Mouse (Mus musculus): ENCODE data around the gene Terb2. TPM values are rescaled to one million over a fixed set of nuclear protein-coding genes. Genes with fewer than 3 reads are reported as not detected.

The Terb2 gene
- polyA plus RNA-seq, 1 experiment from 2014 or later = not detected

DNA sequence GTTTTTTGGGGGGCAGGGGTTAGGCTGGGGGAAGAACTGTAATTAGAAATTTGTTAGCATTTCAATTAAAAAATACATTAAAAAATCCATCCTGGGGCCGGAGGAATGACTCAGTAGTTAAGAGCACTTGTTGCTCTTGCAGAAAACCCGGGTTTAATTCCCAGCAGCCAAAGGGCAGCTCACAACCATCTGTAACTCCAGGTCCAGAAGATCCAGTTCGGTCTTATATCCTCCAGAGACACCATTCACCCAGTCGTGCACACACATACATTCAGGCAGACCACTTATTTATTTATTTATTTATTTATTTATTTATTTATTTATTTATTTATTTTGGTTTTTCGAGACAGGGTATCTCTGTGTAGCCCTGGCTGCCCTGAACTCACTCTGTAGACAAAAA lies 47.3 kb downstream of the Terb2 start:
- no peak for ATAC-seq
- no peak overlapping the region for H3K4me2 ChIP-seq (ENCODE audit: low read depth, low read length)
- H3K4me1 ChIP-seq (ENCODE audit: insufficient read depth) = peaks cover 22% of the 10 kb centered on the region

DNA sequence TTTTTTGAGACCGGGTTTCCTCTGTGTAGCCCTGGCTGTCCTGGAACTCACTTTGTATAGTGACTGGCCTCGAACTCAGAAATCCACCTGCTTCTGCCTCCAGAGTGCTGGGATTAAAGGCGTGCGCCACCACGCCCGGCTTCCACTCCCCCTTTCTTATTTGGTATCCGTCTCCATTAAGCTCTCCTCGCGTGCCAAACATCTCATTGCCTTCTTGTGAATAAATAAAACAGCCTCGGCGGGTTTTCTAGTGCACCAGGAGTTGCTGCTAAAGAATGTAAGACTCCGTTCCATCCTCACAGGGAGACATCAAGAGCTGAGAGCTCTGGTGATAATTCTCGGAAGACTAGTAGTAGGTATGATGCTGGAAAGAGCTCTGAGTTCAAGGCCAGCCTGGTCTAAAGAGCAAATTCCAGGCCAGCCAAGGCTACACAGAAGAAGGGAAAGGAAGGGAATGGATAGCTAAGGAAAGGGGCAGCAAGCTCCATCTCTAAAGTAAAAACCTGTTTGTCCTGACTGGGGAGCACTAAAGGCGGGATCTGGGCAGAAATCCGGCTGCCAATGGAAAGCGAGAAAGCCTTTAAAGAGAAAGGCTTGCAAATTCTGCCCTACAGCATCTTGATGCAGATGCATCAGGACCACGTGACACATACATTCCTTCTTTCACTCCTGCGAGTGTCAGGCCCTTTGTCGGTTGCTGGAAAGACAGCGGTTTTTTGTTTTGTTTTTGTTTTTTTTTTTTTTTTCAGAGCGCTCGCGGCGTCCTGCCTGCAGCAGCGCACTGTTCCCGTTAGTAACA lies 47.9 kb downstream of the Terb2 start:
- Histone ChIP-seq H3K9ac (replicated peaks) (peak overlapping the region; percentile 76), H3K4me2 (ENCODE audit: low read depth, low read length) (peak overlapping the region; percentile 90), H3K4me3 (ENCODE audit: low read depth, low read length) (peak overlapping the region; percentile 71), H3K27me3 (ENCODE audit: insufficient read depth, low read length) (no peaks in the 10 kb centered on the region), H3K4me1 (ENCODE audit: insufficient read depth) (peaks cover 22% of the 10 kb centered on the region), H3K9me3 (ENCODE audit: low read length) (no peaks in the 10 kb centered on the region), H3K36me3 (replicated peaks; ENCODE audit: insufficient read depth, low read length) (no peaks in the 10 kb centered on the region; the same call in 1 of the 2 replicates), H3K27ac (ENCODE audit: low read depth) (peak overlapping the region; percentile 90)
- no peak for TF ChIP-seq CTCF (IDR thresholded peaks at IDR 0.05; ENCODE audit: low read depth)
- no peak for TF ChIP-seq EP300 (IDR thresholded peaks at IDR 0.05; ENCODE audit: low read depth)
- WGBS (ENCODE audit: insufficient replicate concordance) = 9% methylated on average over 26 of the region's 26 CpGs
- peak; percentile 3; the same call in 1 of the 2 replicates for ATAC-seq
- DNase-seq = peak; percentile 29

More for the DNA sequence above, 47.3 kb downstream of the Terb2 start:
- no peak overlapping the region for H3K9ac ChIP-seq (replicated peaks)
- whole genome bisulfite sequencing (ENCODE audit: insufficient replicate concordance) = 58% methylated on average over 5 of the region's 5 CpGs
- no peaks in the 10 kb centered on the region for H3K27me3 ChIP-seq (ENCODE audit: insufficient read depth, low read length)
- no peak for TF ChIP-seq CTCF (IDR thresholded peaks at IDR 0.05; ENCODE audit: low read depth)
- TF ChIP-seq EP300 (IDR thresholded peaks at IDR 0.05; ENCODE audit: low read depth) = no peak
- no peaks in the 10 kb centered on the region; the same call in 1 of the 2 replicates for H3K36me3 ChIP-seq (replicated peaks; ENCODE audit: insufficient read depth, low read length)
- no peak for DNase-seq
- H3K4me3 ChIP-seq (ENCODE audit: low read depth, low read length) = no peak overlapping the region
- no peaks in the 10 kb centered on the region for H3K9me3 ChIP-seq (ENCODE audit: low read length)
- H3K27ac ChIP-seq (ENCODE audit: low read depth) = 0 out of 2 replicates have a peak overlapping the region, but pooled peaks have one; percentile 90

DNA sequence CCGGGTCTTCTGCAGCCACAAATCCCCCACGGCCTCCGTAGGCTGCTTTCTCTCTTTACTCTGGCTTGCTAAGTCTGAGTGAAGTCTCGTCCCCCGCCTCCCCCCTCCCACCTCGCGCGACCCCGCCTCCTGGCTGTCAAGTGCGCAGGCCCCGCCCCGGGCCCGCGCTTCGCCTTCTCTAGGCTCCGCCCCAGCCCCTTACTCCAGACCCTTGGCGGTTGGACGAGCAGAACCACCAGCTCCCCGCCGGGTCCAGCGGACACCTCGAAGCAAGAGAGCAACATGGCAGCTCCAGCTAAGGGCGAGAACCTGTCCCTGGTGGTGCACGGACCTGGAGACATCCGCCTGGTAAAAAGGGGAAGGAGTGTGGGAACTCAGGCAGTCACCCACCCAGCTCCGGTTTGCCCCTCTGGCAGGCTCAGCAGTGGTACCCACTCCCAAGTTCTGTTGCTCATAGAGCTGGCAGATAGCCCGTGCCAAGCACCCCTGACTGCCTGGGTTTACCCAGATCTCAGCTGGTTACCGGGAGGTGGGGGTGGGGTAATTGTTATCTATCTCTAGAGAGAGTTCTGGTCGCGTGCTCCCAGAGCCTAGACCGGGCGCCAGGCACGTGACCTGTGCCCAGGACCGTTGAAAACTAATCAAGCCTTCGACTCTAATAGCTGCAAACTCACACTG lies 48.7 kb downstream of the Terb2 start, which contains the start of gene Sord:
Sord (plus strand) TSS at position 139 of the 678 bp plus-strand sequence.
- Histone ChIP-seq H3K36me3 (replicated peaks; ENCODE audit: insufficient read depth, low read length) (no peaks in the 10 kb centered on the region; the same call in 1 of the 2 replicates), H3K9ac (replicated peaks) (peak within 1 kb of the TSS; percentile 76), H3K4me1 (ENCODE audit: insufficient read depth) (peaks cover 23% of the 10 kb centered on the region), H3K27me3 (ENCODE audit: insufficient read depth, low read length) (no peaks in the 10 kb centered on the region), H3K4me3 (ENCODE audit: low read depth, low read length) (peak within 1 kb of the TSS; percentile 71), H3K9me3 (ENCODE audit: low read length) (no peaks in the 10 kb centered on the region), H3K27ac (ENCODE audit: low read depth) (peak within 1 kb of the TSS; percentile 90), H3K4me2 (ENCODE audit: low read depth, low read length) (peak within 1 kb of the TSS; percentile 90)
- WGBS (ENCODE audit: insufficient replicate concordance) = 1% methylated on average over 34 of the region's 35 CpGs
- ATAC-seq (peak; percentile 83), DNase-seq (peak; percentile 85)
- TF ChIP-seq CTCF (IDR thresholded peaks at IDR 0.05; ENCODE audit: low read depth) (no peak), EP300 (IDR thresholded peaks at IDR 0.05; ENCODE audit: low read depth) (peak; percentile 35)

DNA sequence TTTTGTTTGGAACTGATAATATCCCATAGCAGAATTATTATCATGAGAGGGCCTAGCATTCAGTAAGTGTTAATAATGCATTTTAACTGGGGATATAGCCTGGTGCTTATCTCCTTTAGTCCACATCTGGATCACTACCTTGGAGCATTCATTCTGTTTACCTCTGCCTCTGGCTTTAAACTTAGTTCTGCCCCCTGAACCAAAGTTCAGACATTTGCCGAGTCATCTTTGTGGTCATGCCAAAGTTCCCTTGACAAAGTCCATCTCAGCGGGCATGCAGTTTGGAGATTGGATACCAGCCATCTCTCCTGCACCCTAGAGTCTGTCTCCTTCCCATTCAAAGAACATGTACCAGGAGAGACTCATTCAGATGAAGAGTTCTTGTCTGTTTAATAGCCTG lies 49.4 kb downstream of the Terb2 start:
- no peaks in the 10 kb centered on the region for H3K27me3 ChIP-seq (ENCODE audit: insufficient read depth, low read length)
- ATAC-seq (peak; percentile 62), DNase-seq (peak; percentile 59)
- peak overlapping the region; percentile 90 for H3K27ac ChIP-seq (ENCODE audit: low read depth)
- H3K4me3 ChIP-seq (ENCODE audit: low read depth, low read length) = peak overlapping the region; percentile 71
- no peaks in the 10 kb centered on the region for H3K9me3 ChIP-seq (ENCODE audit: low read length)
- WGBS (ENCODE audit: insufficient replicate concordance) = 22% methylated on average over 2 of the region's 2 CpGs
- peak overlapping the region; percentile 76 for H3K9ac ChIP-seq (replicated peaks)
- TF ChIP-seq EP300 (IDR thresholded peaks at IDR 0.05; ENCODE audit: low read depth) (peak; percentile 70), CTCF (IDR thresholded peaks at IDR 0.05; ENCODE audit: low read depth) (no peak)
- peaks cover 24% of the 10 kb centered on the region for H3K4me1 ChIP-seq (ENCODE audit: insufficient read depth)
- peak overlapping the region; percentile 90 for H3K4me2 ChIP-seq (ENCODE audit: low read depth, low read length)
- H3K36me3 ChIP-seq (replicated peaks; ENCODE audit: insufficient read depth, low read length) = no peaks in the 10 kb centered on the region; the same call in 1 of the 2 replicates

DNA sequence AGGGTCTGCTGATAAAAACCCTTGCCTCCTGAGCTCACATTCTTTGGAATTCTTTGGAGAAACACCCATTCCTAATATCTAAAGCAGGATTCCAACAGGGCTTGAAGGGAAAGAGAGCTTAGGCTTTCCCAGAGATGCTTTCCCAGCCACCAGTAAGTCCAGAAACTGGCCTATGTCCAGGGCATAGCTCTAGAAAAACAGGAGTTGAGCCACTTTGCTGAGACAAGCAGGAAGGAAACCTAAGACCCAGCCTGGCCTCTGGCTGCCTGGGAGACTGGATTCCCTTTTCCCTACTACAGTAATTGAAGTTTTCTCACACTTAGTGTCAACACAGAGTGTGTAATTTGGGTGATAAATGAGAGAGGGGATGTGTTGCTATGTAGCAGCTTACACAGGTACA lies 50.2 kb downstream of the Terb2 start:
- H3K4me2 ChIP-seq (ENCODE audit: low read depth, low read length) = peak overlapping the region; percentile 90
- H3K4me1 ChIP-seq (ENCODE audit: insufficient read depth) = peaks cover 24% of the 10 kb centered on the region
- H3K27ac ChIP-seq (ENCODE audit: low read depth) = peak overlapping the region; percentile 90
- ATAC-seq (no peak), DNase-seq (no peak)
- H3K4me3 ChIP-seq (ENCODE audit: low read depth, low read length) = peak overlapping the region; percentile 71
- H3K36me3 ChIP-seq (replicated peaks; ENCODE audit: insufficient read depth, low read length) = no peaks in the 10 kb centered on the region; the same call in 1 of the 2 replicates
- no peaks in the 10 kb centered on the region for H3K27me3 ChIP-seq (ENCODE audit: insufficient read depth, low read length)
- no peak for TF ChIP-seq EP300 (IDR thresholded peaks at IDR 0.05; ENCODE audit: low read depth)
- TF ChIP-seq CTCF (IDR thresholded peaks at IDR 0.05; ENCODE audit: low read depth) = no peak
- no peaks in the 10 kb centered on the region for H3K9me3 ChIP-seq (ENCODE audit: low read length)
- 0 out of 2 replicates have a peak overlapping the region, but pooled peaks have one; percentile 11 for H3K9ac ChIP-seq (replicated peaks)

DNA sequence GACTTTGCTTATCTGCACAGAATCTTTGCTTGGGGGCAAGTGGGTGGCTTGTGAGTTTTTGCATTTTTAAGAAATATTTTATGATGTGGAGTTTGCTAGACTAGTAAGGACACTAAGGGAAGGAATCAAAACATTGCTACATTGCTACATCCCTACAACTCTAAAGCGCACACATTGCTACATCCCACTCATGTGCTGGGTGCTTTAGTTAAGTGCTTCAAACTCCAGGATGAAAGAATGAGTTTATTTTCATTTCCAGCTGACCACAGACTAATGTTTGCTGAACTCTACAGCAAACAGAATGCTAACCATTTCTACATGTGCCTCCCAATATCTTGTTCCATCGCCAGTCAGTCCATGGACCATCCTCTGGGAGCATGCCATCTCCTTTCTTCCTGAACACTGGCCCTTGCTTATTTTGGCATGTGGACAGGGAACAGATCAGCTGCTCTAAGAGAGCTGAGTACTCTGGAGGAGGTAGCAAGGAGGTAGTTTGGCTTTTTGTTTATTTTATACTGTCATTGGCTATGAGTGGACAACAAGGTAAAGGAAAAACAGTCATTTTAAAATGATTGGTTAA lies 51.9 kb downstream of the Terb2 start:
- H3K9ac ChIP-seq (replicated peaks) = no peak overlapping the region
- no peaks in the 10 kb centered on the region for H3K27me3 ChIP-seq (ENCODE audit: insufficient read depth, low read length)
- DNase-seq = no peak
- H3K4me1 ChIP-seq (ENCODE audit: insufficient read depth) = peaks cover 26% of the 10 kb centered on the region
- peak overlapping the region; percentile 90 for H3K4me2 ChIP-seq (ENCODE audit: low read depth, low read length)
- H3K9me3 ChIP-seq (ENCODE audit: low read length) = no peaks in the 10 kb centered on the region
- peak overlapping the region; percentile 90 for H3K27ac ChIP-seq (ENCODE audit: low read depth)
- no peak overlapping the region for H3K4me3 ChIP-seq (ENCODE audit: low read depth, low read length)
- TF ChIP-seq CTCF (IDR thresholded peaks at IDR 0.05; ENCODE audit: low read depth) (no peak), EP300 (IDR thresholded peaks at IDR 0.05; ENCODE audit: low read depth) (0 out of 2 replicates have a peak, but pooled peaks have one; percentile 10)
- peak; percentile 33 for ATAC-seq
- no peaks in the 10 kb centered on the region; the same call in 1 of the 2 replicates for H3K36me3 ChIP-seq (replicated peaks; ENCODE audit: insufficient read depth, low read length)
- 77% methylated on average over 2 of the region's 2 CpGs for WGBS (ENCODE audit: insufficient replicate concordance)

All from liver, postnatal 0 days (tissue).